Mouse (Mus musculus) stomach, postnatal 0 days (tissue): ENCODE results near the gene Myzap. TPM values are rescaled to one million over a fixed set of nuclear protein-coding genes. Genes with fewer than 3 reads are reported as not detected.

ENCODE experiments used
- ATAC-seq: fragments of 200-750 bp; cut with Nextera tagmentation; 2 replicates; pipeline ENCODE4 v1.8.0; 2017; ENCODE audit not compliant: low FRiP score, low TSS enrichment
- DNase-seq: peaks from one replicate; pipeline ENCODE4 v3.0.0-alpha.2; 2016; ENCODE audit warnings: low spot score
- H3K27ac ChIP-seq: fragments of 300-500 bp; sonication (generic); replicated peaks from 2 replicates; pipeline ENCODE4 v1.5.1; 2014; ENCODE audit warnings: mild to moderate bottlenecking, control low read depth
- H3K27me3 ChIP-seq: fragments of 300-500 bp; sonication (generic); 2 replicates; pipeline ENCODE4 v1.6.1; 2014; ENCODE audit warnings: low read length; ENCODE audit not compliant: control insufficient read depth, insufficient read depth
- H3K36me3 ChIP-seq: fragments of 300-500 bp; sonication (generic); 2 replicates; pipeline ENCODE4 v1.6.1; 2014; ENCODE audit warnings: low read length, mixed read lengths; ENCODE audit not compliant: control insufficient read depth, insufficient read depth
- H3K4me1 ChIP-seq: fragments of 300-500 bp; sonication (generic); replicated peaks from 2 replicates; pipeline ENCODE4 v1.6.1; 2014; ENCODE audit warnings: antibody characterized with exemption; ENCODE audit not compliant: control insufficient read depth, insufficient read depth
- H3K4me2 ChIP-seq: fragments of 300-500 bp; sonication (generic); replicated peaks from 2 replicates; pipeline ENCODE4 v1.6.1; 2014; ENCODE audit warnings: low read depth, mild to moderate bottlenecking, control low read depth, moderate library complexity
- H3K4me3 ChIP-seq: fragments of 300-500 bp; sonication (generic); 2 replicates; pipeline ENCODE4 v1.5.1; 2014; ENCODE audit warnings: low read depth, low read length, control low read depth
- H3K9ac ChIP-seq: fragments of 300-500 bp; sonication (generic); 2 replicates; pipeline ENCODE4 v1.6.1; 2014; ENCODE audit warnings: mild to moderate bottlenecking, low read length, control low read depth, mixed read lengths
- H3K9me3 ChIP-seq: fragments of 300-500 bp; sonication (generic); 2 replicates; pipeline ENCODE4 v1.6.1; 2016; ENCODE audit warnings: low read length; ENCODE audit not compliant: control insufficient read depth
- CTCF ChIP-seq: IDR thresholded peaks from 2 replicates; pipeline ENCODE4 v1.5.1; 2016; ENCODE audit warnings: antibody characterized with exemption, low read depth, mild to moderate bottlenecking, moderate library complexity
- EP300 ChIP-seq: optimal IDR thresholded peaks from 2 replicates; pipeline ENCODE3; 2016; ENCODE audit warnings: antibody characterized with exemption
- WGBS: fragments of 180-500 bp; shearing (Covaris S2); extraction: QIAGEN DNeasy Blood & Tissue Kit; methylation state at CpG from one replicate; pipeline ENCODE4 v1.1.7; 2014; 5-methylcytosine and 5-hydroxymethylcytosine counted together
- polyA plus RNA-seq: library from polyadenylated mRNA; unstranded; fragments of >200 nt; fragmentation: Nextera tagmentation; extraction: Ambion mirVana; gene quantifications from 2 replicates; pipeline ENCODE4 v1.2.1, GENCODE M21; 2015

Myzap gene
- polyA plus RNA-seq, 1 experiment from 2014 or later, result 25.7 TPM

DNA sequence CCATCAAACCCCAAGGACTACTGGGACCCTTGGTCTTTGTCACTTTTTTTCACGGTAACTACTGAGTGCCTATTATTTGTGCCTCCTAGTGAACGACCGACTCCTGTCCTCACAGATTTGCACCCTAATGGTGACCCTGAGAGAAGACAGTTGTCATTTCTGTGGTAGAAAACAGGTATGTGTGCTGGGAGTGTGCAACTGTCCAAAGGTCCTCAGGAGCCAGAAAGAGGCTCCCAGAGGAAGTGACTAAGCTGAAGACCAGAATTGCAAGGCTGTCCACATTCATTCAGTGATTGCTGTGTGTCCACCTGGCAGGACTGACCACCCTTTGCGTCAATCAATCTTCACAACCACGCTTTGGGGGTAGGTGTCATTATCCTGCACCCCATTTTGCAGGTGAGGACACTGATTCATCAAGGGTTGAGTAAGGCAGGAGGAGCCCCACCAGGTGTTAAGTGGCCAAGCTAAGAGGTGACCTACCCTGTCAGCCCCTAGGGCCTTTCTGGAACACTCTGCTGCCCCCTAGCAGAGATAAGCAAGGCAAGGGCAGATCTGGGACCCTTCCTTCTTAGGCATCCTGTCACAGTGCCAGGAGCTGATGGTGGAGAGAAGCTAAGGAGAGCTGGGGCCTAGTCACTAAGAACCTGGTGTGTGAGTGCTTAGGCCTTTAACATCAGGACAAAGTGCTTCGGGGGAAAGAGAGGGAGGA, 571 bp upstream of the Myzap start:
- TF ChIP-seq EP300 (no peak), CTCF (peak; percentile 34)
- H3K4me2 ChIP-seq, result peak overlapping the region; percentile 82
- DNase-seq (no peak), ATAC-seq (peak; percentile 33; the same call in 1 of the 2 replicates)
- 29% methylated on average over 6 of the region's 6 CpGs for WGBS
- H3K9ac ChIP-seq, result peak overlapping the region; percentile 66; the same call in 1 of the 2 replicates
- peaks cover 7% of the 10 kb centered on the region; the same call in 1 of the 2 replicates for H3K4me1 ChIP-seq
- H3K27me3 ChIP-seq, result no peaks in the 10 kb centered on the region
- H3K36me3 ChIP-seq, result no peaks in the 10 kb centered on the region
- no peaks in the 10 kb centered on the region for H3K9me3 ChIP-seq
- 0 out of 2 replicates have a peak overlapping the region, but pooled peaks have one; percentile 35 for H3K27ac ChIP-seq
- peak overlapping the region; percentile 51 for H3K4me3 ChIP-seq

GRCm38 (mm10) chr9:71591106-71591505, 1.1 kb downstream of the Myzap start:
- no peak for ATAC-seq
- Histone ChIP-seq H3K9ac (no peak overlapping the region; the same call in 1 of the 2 replicates), H3K4me1 (peaks cover 7% of the 10 kb centered on the region; the same call in 1 of the 2 replicates), H3K36me3 (no peaks in the 10 kb centered on the region), H3K27me3 (no peaks in the 10 kb centered on the region), H3K4me3 (peak overlapping the region; percentile 51), H3K9me3 (no peaks in the 10 kb centered on the region), H3K27ac (peak overlapping the region; percentile 9; the same call in 1 of the 2 replicates), H3K4me2 (peak overlapping the region; percentile 82)
- WGBS, result 32% methylated on average over 5 of the region's 5 CpGs
- no peak for DNase-seq
- TF ChIP-seq EP300 (no peak), CTCF (no peak)

GRCm38 (mm10) chr9:71589771-71590170, 2.4 kb downstream of the Myzap start:
- H3K4me2 ChIP-seq, result no peak overlapping the region
- H3K4me1 ChIP-seq, result peaks cover 7% of the 10 kb centered on the region; the same call in 1 of the 2 replicates
- H3K9me3 ChIP-seq, result no peaks in the 10 kb centered on the region
- no peaks in the 10 kb centered on the region for H3K36me3 ChIP-seq
- ATAC-seq, result peak; percentile 38
- no peaks in the 10 kb centered on the region for H3K27me3 ChIP-seq
- H3K4me3 ChIP-seq, result no peak overlapping the region
- 0 out of 2 replicates have a peak overlapping the region, but pooled peaks have one; percentile 24 for H3K27ac ChIP-seq
- no peak for TF ChIP-seq CTCF
- TF ChIP-seq EP300, result no peak
- no peak overlapping the region for H3K9ac ChIP-seq
- no peak for DNase-seq
- WGBS, result 48% methylated on average over 7 of the region's 7 CpGs

DNA sequence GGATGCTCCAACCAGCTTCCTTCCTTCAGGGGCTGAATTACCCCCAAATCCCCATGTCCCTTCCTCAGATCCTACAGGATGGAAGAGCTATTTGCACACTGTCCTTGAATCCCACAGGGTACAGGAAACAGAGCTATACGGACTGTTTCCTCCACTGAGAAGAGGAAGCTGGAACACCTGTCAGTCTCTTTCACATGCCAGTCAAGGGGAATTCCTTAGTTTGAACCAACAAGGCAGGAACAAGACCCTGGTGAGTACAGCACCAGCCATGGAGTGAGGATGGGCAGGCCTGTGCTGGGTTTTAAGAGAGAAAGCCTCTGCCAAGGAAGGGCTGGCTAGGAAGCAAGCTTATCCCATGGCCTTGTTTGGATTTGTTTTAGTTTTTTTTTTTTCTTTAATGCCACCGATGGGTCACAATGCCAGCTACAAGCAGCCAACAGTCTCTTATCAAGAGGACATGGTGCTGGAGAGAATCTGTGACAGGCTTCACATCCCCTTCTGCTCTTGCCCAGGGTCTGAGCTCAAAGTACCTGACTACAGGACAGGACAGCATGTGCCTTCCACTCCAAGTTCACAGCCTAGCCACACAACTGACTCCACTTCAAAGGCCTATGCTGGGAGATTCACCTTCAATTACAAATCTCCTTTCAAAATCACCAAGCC, 3.1 kb downstream of the Myzap start:
- no peak overlapping the region for H3K4me3 ChIP-seq
- H3K27ac ChIP-seq, result no peak overlapping the region
- H3K4me1 ChIP-seq, result peaks cover 7% of the 10 kb centered on the region; the same call in 1 of the 2 replicates
- H3K4me2 ChIP-seq, result no peak overlapping the region
- DNase-seq, result no peak
- no peaks in the 10 kb centered on the region for H3K36me3 ChIP-seq
- H3K9me3 ChIP-seq, result no peaks in the 10 kb centered on the region
- no peak overlapping the region for H3K9ac ChIP-seq
- H3K27me3 ChIP-seq, result no peaks in the 10 kb centered on the region
- no peak for TF ChIP-seq EP300
- no peak for TF ChIP-seq CTCF
- WGBS, result 61% methylated on average over 2 of the region's 2 CpGs
- no peak for ATAC-seq

DNA sequence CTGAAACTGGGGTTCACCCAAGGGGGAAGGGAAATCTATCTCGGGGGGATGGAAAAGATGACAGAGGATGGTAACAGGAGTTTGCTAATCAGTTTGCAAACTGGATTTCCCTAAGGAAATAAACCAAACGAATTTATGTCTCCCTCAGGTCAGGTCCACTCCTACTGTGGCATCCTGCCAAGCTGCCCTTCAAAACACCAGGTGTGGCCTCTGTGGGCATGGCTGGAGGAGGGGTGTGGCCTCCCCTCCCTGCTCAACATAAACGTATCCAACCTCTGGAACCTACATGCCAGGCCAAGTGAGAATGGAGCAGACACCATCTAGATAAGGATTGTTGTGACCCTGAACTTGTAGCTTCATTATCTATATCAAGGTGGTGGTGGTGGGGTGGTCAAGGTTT, 5.8 kb downstream of the Myzap start:
- DNase-seq, result peak; percentile 84
- Histone ChIP-seq H3K4me1 (no peaks in the 10 kb centered on the region), H3K27ac (no peak overlapping the region), H3K9ac (no peak overlapping the region), H3K9me3 (no peaks in the 10 kb centered on the region), H3K36me3 (no peaks in the 10 kb centered on the region), H3K4me2 (no peak overlapping the region), H3K4me3 (no peak overlapping the region), H3K27me3 (no peaks in the 10 kb centered on the region)
- no peak for TF ChIP-seq CTCF
- TF ChIP-seq EP300, result no peak
- ATAC-seq, result peak; percentile 70
- WGBS, result 41% methylated on average over 3 of the region's 3 CpGs

DNA sequence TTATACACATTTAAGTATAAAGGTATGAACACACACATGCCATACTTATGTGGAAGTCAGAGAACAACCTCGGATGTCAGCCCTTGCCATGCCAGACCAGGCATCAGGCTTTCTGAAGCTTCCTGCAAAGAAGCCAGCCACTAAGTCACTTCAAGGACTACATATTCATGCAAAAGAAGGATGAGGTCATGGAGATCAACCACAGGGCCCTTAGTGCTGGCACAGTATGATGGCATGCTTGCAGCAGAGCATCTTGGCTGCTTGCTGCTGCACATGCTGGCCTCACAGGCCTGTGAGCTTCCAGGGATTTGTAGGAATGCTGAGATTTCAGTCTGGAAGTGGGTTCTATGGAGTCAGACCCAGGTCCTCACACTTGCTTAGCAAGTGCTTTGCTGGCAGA, 9.4 kb downstream of the Myzap start:
- whole genome bisulfite sequencing, result 72% methylated on average over 1 of the region's 1 CpGs
- H3K4me1 ChIP-seq, result no peaks in the 10 kb centered on the region
- no peak for ATAC-seq
- H3K4me2 ChIP-seq, result no peak overlapping the region
- H3K27me3 ChIP-seq, result no peaks in the 10 kb centered on the region
- no peak overlapping the region for H3K9ac ChIP-seq
- DNase-seq, result no peak
- H3K27ac ChIP-seq, result no peak overlapping the region
- no peaks in the 10 kb centered on the region for H3K9me3 ChIP-seq
- no peak overlapping the region for H3K4me3 ChIP-seq
- TF ChIP-seq CTCF (no peak), EP300 (no peak)
- no peaks in the 10 kb centered on the region for H3K36me3 ChIP-seq
